Mouse (Mus musculus) spleen, postnatal 36 days (tissue): Measurements from ENCODE around the gene Sgpp2.

Experiments used
- DNase-seq, 2 experiments: peaks; one replicate each; pipeline ENCODE4 v3.0.0; 2022; ENCODE audit warnings: low spot score in 2 of 2, mixed read lengths in 1 of 2

The Sgpp2 gene

DNA sequence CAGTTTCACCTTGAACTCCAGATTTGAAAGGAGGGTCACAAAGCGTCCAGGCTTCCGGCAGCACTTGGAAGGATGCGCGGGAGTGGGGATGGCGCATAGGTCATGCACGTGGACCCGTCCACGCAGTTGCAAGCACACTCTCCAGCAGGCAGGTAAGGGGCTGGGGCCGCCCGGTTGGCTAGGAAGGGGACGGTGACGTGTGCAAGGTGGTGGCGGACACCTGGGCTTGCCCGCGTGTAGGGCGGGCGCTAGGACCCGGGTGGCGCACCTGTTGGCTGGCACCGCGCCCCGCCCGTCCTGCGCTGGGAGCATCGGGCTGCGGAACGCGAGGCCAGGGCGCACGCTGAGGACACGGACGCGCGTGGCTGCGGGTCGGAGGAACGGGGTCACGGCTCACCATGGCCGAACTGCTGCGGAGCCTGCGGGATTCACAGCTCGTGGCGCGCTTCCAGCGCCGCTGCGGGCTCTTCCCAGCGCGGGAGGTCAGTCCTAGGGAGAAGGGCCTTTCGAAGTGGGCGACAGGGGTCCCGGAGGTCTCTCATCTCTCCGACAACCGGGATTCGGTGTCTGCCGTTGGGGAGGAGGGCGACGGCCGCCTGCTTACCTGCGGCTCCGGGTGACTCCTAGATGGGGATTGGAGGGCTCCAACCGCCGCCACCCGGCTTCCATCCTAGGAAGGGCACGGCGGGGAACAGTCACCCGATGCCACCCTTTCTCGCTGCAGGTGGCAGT is at the start of gene Sgpp2:
Gene Sgpp2 (plus strand): TSS at position 325 of the 732 bp plus-strand sequence.
- DNase-seq: no peak

DNA sequence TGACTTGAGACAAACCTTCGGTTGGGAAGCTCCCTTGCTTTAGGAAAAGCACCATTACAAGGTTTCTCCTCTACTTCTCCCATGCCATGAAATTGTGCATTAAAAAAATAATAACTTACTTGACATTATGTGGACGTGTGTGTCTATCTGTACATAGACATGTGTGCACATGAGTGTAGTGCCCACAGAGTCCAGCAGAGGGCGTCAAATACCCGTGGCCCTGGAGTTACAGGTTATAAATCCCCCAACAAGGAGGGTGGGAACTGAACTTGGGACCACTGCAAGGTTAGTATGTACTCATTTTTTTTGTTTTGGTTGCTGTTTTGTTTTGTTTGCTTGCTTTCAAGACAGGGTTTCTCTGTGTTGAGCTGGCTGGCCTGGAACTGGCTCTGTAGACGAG is 42.6 kb upstream of the Sgpp2 start:
- no peak for DNase-seq

DNA sequence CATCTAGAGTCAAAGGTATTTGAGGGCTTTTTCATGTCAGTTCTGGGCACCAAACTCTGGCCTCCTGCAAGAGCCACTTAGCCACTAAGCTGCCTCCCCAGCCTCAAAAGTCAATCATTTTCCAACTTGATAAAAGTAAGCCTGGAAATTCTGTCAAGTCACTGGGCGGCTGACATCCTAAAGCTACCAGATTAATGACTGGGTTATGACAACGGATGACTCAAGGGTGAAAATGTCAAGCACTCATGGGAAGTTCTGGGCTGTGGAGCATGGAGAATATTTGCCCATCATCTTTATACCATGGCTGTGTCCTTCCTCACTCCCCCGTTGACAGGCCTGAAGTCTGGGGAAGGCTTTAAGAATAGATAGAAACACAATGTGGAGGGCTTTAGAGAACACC is 37.2 kb upstream of the Sgpp2 start:
- DNase-seq: no peak

DNA sequence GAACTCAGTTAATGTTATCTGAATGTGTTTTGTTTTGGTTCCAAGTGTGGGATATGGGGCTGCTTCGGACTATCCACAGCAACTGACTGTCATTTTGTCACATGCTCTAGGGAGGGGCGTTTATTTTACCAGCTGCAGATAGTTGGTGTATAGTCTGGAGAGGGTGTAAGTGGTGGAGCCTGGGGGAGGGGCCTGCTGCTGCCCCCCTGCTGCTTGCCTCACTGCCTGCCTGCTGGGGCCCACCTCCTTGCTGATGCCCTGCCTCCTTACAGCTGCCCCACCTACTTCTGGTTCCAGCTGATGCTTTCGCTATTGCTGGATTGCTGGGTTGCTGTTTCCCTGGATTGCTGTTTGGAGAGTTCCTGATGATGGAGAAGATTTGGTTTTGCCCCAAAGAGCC is 31.0 kb upstream of the Sgpp2 start:
- DNase-seq: no peak

DNA sequence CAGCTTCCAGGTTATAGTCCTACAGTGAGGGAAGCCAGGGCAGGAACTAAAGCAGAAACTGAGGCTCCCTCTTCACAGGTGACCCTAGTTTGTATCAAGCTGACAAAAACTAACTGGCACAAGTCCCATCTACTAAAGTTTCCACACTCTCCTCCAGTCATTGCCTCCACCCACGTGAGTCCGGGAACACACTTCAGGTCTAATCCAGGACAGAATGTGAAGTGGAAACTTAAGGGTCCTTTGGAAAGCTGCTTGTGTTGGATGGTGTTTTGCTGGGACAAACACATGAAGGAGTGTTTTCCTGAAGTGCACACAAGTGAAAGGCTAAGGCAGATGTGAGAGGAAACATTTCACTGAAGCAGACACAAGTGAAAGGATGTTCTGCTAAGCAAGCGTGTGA is 17.7 kb upstream of the Sgpp2 start:
- no peak for DNase-seq

DNA sequence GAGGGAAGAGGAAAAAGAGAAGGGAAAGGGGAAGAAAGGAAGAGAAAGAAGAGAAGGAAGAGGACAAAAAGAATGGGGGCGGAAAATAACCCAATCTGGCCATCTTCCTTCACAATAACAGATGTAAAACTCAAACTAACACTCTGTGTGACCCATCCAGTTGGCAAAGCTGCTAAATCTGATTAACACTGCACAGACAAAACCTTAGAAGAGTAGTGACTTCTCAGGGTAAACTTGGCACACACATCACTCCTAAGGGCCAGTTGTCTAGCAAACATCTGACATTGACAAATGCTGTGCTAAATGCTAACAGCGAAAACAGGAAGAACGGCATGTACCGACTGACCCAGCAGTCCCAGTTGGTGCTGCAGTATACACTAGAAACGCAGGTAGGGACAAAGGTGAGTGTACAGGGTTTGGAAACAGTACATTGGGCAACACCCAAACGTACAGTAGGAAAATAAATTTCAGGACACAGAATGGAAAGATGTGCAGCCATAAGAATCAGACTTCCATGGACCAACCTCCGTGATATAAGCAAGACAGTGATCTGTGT is 10.4 kb upstream of the Sgpp2 start:
- DNase-seq: no peak

DNA sequence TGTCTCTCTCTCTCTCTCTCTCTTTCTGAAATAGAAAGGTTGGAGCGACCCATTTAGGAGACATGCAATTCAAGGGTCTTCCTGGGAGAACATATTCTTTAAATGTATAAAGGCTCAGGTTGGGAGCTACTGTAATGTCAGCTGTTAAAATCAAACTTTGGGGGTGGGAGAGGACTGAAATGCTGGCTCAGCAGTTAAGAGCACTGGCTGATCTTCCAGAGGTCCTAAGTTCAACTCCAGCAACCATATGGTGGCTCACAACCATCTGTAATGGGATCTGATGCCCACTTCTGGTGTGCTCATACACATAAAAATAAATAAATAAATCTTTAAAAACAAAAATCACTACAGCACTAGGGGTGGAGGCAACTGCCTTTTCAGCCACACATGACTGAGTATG is 1.5 kb upstream of the Sgpp2 start:
- no peak for DNase-seq

DNA sequence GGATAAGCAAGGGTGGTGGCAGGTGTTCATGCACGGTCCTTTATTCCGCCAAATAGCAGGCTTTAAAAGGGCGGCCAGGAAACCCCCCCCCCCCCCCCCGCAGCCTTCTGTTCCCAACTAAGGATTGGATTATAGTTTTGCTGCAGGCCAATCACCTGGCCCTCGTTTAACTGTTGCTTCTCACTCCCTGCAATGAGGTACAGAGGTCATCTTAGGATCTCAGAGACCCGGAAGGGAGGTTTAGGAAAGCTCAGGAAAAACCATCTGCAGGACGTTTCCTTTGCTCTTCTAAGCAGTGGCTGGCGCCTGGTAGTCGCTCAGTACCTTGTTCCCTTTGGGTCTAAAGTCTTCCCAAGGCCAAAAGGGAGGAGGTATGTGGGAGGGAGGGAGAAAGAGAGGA is 865 bp upstream of the Sgpp2 start:
- no peak for DNase-seq

DNA sequence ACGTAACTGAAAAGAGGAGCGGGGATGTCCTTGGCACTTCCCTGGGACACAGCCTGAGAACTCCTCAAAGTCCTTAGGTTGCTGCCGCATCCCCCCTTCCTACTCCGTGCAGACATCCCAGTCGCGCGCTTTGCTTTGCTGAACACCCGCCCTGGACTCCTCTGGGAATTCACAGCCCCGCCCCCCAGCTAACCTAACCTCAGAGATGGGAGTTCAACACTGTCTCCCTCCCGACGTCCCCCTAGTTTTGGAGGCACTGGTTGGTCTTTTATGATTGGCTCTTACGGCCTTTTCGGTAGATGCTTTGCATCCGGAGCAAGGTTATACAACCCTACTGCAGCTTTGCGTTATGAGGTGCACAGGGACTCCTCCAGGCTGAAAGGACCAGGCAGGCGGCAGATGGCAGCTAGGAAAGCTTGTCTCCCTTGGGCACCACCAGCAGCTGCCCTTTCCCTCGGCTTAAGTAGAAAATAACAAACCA is 756 bp downstream of the Sgpp2 start:
- DNase-seq: no peak

DNA sequence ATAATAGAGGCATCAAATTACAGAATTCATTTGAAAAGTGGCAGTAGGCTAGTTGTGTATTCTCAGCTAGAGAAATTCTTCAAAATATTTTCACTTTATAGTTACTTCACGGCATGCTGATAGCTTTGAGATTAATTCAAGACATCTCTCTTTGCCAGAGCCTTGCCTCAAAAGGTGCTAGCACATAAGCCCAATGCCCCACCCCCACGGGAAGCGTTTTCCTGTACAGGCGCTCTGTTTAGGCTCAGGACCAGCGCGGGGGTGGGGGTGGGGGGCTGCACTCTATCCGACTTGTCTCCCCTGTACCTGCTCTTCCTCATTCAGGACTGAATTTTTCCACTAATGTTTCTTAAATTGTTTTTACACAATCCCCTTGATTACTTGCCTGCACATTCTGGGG is 1.3 kb downstream of the Sgpp2 start:
- no peak for DNase-seq

DNA sequence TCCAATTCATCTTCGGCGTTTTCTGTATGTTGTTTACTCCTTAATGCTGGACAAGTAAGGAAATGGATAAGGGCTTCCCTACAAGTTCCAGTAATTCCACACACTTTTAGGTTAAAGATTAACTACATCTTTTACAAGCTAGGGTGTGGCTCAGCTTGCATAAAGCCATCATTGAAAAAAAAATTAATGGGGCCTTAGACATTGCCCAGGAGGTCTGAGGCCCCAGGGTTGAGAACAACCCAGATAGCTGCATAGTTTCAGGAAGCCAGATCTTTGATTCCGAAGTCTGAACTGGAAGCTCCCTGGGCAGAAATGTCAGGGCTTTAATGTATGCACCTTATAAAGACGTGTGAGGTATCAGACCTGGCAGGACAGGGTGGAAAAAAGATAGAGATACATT is 2.8 kb downstream of the Sgpp2 start:
- no peak for DNase-seq

DNA sequence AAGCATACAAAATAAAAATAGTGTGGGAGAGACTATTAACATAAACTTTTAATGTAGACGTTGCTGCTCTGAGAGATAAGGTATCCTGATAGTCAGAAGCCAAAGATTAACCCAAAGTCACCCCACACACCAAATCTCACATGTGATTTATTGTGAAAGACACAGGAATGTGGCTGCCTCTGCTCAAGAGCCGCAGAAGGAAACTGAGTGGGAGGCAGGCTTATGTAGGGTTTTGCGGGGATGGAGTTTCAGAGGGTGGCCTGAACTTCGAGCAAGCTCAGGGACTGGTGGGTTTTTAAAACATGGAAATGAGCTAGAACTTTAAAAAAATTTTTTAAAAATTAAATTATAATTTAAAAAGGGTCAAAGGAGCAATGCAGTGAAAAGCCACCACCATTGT is 3.8 kb downstream of the Sgpp2 start:
- DNase-seq: no peak

DNA sequence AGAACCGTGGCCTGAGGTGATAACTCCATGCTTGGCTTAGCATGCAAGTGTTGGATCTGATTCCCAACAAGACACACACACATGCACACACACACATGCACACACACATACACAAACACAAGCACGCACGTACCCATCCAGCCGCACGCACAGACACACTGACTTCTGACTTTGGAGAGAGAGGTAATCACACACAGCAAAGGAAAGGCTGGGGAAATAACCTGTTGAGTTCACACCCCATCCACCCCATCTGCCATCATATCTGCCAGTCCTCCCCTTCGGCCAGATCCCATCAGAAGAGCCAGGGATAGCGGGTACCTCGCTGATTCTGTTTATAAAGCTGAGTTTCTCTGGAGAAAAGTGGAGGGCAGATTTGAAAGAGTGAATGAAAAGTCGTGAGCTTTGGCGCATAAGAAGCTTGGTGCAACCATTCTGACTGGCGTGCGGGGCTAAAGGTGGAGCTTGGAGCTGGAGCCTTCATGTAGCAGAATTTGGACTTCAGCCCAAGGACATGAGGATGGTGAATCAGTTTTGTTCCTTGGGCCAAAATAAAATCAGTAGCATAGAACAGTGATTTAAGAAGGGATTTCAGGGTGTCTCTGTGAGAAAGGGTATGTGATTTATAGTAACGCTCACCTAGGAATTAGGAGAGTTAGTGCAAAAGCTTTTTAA is 8.1 kb downstream of the Sgpp2 start:
- DNase-seq: no peak

DNA sequence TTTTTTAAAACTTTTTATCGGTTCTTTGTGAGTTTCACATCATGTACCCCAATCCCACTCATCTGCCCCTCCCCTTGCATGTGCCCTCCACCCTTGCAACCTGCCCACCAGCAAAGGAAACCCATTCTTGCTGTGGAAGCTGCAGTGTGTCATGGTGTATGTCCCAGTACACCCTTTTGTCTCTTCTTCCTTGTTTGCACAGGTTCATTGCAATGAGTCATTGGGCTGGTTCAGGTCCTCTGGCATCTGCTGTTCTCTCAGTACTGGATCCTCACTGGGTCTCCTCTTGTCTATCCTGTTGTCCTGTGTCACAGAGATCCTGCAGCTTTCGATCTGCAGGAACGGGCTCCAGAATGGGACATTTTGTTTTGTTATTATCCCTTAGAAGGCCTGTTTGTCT is 10.1 kb downstream of the Sgpp2 start:
- DNase-seq: no peak

DNA sequence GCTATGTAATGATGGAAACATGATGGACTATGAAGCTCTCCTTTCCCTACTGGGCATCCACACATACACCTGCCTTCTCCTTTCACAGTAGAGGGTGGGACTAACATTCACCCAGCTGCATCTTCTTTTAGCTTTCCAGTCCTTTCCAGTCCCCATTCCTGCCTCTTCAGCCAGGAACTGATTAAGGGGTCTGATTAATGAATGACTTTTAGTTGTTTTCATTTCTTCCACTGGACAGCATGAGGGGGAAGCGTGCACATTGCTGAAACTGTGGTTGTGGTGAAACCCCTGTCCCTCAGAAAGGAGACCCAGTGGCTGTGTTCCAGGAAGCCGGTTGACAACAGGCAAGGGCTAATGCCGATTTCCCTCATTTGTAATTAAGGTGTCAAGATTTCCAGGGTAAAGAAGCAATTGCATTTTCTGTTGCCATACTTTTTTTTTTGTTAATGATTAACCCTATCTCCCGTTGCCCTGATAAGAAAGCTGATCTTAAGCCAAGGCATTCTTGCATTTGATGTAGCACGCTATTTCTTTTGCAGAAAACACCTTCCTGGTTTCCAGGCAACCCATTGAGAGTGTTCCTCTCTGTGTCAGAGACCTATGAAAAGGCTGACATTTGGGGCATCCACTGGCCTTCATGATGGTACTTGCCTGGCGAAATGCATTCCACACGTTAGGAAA is 12.1 kb downstream of the Sgpp2 start:
- no peak for DNase-seq

DNA sequence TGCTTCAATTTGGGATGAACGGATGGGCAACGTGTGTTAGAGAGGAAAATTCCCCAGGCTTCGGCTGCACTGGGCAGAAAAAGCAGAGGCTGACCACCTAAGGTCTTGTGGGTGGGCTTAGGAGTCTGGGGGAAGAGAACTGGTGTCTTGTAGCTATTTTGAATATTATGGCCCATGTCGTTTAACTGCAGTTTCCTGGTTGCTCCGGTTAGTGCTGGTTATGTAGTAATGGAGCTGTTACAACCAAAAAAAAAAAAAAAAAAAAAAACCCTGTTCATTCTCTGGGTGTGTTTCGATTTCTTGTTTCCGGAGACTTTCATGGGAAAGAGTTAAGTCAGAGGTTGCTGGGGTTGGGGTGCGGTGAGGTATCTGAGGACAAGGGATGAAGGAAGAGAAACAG is 12.7 kb downstream of the Sgpp2 start:
- no peak for DNase-seq

DNA sequence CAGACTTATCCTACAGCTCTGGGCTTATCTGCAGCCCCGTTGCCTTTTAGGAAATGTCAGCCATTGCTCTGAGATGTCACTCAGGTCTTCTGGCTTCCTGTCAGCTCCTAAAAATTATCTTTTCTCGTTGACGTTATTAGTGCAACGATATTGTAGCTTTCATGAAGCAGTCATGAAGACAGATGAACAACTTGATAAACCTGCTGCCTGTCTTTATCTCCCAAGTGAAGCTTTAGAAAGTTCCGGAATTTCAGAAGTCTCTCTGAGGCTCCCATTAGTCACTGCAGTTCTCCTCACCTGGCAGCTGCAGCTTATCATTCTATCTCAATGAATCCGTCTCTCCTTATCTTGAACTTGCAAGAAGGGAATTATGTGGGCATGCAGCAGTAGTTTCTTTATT is 13.9 kb downstream of the Sgpp2 start:
- DNase-seq: no peak

DNA sequence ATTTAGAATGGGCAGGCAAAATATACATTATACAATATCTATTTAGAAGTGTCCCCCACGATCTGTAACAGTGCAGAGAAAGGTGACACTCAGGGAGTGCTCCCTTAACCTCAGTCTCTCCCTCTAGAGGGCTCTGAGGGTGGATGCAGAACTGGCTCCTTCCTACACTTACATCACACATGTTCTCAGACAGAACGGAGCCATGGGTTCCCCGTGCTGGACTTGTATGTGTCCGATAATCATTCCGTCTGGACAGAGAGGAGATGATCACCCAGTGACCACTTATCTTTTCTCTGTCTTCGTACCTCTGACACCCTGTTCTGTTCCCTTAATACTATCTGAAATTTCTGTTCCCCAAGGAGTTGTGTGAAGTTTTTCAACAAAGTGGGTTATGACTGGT is 15.7 kb downstream of the Sgpp2 start:
- DNase-seq: no peak

DNA sequence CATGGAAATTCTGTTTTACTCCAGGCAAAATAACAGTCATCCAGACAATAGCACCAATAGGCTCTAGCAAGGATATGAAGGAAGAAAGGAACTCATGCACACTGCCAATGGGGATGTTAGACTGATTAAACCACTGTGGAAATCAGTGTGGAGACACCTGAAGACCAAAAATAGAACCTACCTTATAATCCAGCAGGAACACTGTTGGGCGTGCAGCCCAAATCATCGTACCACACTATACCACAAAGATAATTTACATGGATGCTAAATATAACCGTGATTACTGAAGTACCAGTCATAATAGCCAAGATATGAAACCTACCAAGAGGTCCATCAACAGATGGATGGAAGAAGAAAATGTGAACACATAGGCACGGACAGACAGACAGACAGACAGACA is 18.5 kb downstream of the Sgpp2 start:
- DNase-seq: no peak

DNA sequence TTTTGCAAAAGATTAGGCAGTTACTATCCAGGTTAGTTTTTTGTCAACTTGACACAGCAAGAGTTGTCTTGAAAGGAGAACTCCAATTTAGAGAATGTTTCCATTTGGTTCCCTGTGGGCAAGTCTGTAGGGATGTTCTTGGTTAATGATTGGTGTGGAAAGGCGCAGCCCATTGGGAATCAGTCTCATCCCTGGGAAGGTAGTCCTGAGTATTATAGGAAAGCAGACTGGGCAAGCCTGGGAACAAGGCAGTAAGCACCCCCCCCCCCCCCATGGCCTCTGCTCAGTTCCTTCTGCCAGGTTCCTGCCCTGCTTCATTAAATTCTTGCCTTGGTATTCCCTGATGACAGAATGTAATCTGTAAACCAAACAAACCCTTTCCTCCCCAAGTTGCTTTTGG is 19.7 kb downstream of the Sgpp2 start:
- DNase-seq: no peak

DNA sequence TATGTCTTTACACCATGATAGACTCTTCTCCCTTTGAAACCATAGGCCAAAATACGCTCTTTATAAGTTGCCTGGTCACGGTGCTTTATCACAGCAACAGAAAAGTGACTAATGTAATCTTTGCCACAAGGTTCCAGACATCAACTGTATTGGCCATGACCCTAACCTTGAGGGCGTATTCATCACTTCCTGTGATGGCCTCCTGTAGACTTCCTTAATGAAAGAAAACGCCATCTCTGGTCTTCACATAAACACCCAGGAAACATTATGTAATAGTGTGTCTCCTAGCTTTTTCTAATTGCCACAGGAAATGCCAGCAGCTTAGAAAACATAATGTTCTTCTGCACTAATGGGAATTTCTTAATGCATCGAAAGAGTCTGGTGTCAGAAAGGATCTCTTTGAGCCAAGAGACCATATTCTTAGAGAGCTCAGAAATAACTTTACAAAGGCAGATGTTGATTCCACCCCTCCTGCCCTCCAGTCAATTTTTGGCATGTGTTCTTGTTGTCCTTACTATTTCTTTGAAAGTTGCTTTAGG is 20.5 kb downstream of the Sgpp2 start:
- DNase-seq: no peak

DNA sequence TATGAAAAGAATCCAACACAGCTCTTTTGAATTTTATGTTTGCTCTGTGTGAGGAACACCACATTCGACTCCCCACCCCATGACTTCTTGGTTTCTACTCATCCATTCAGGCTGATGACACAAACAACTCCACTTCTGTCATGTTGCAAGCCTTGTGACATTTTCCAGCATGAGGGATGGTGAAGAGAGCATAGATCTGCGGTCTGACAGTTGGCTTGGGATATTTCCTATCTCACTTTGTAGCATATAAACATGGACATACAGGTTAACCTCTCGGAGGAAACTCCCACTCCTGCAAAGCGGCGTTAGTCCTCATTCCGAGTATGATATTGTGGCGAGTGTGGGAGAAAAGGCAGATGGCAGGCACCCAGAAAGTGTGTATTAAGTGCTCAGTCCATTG is 27.6 kb downstream of the Sgpp2 start:
- no peak for DNase-seq
